Mouse (Mus musculus): Measurements from ENCODE around the gene Ptpn4.

DNA sequence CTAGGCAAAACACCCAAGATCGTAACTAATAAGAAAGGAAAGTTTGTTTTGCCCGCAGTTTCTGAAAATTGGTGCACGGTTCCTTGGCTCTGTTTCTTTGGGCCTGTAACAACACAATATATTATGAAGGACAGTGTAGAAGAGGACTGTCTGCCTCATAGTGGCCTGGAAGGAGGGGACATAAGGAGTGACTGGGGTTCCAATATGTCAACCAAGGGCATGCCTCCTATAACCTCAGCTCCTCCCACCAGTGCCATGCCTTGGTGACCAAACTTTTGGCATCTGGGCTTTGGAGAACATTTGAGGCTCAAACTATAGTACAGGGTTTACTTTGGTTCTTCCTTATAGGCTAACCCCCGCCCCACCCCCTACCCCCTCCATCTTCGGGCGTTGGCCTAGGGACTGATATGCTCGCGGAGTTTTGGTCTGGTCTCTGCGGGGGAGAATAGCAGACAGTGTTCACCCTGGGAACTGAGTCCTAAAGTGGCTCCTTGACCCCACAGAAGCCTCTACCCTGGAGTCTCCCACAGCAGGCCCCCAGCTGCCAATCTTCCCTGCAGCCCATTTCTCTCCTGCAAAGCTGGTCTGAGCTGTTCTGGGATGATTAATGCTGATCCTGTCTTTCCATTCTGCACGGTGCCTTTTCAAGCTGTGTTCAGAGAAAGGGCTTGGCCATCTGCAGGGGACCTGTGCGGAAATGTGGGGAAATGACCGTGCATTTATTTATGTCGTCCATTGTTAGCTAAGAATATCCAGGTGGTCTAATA is 31.2 kb upstream of the Ptpn4 start:
- no peak for TF ChIP-seq CTCF (IDR thresholded peaks at IDR 0.05; ENCODE audit: low read depth)
- no peak for TF ChIP-seq EP300 (optimal IDR thresholded peaks at IDR 0.05)
